Comparison of ENCODE assay signal across 7 mouse cellular contexts in genomic region chr10:127677591-127678336, GRCm38 (mm10). TPM values are rescaled to one million over a fixed set of nuclear protein-coding genes. Genes with fewer than 3 reads are reported as not detected.
DNase-seq lines count a peak whose midpoint lies in the region; ATAC-seq and TF ChIP-seq lines count a peak whose summit lies in the region.

No protein-coding gene starts in this region.

- peak; percentile 50 to 99 for TF ChIP-seq CTCF in CH12.LX (conservative IDR thresholded peaks at IDR 0.05 in 1 of 2, IDR thresholded peaks at IDR 0.05 in 1 of 2; ENCODE audit: low read depth in 2 of 2, low read length in 2 of 2)
- TF ChIP-seq CTCF in heart, postnatal 0 days (IDR thresholded peaks at IDR 0.05; ENCODE audit: low read depth) = peak; percentile 91

- no peaks in the 10 kb centered on the region for H3K27me3 ChIP-seq in CH12.LX (replicated peaks)
- H3K27me3 ChIP-seq in embryonic facial prominence, embryonic 12.5 days = no peaks in the 10 kb centered on the region
- H3K27me3 ChIP-seq in heart, postnatal 0 days (ENCODE audit: control insufficient read depth, insufficient read depth, low read length) = no peaks in the 10 kb centered on the region

- TF ChIP-seq POLR2A in CH12.LX (IDR thresholded peaks at IDR 0.05; ENCODE audit: low read depth, low read length) = no peak

- dilution Hi-C loops in CH12.LX (cut with MboI; ENCODE audit: extremely low pct_ligation_motif_present, extremely low pct_unique_long_range_greater_than_20kb, low sequenced_read_pairs) = no loop called here

- H3K4me3 ChIP-seq in CH12.LX (replicated peaks in 1 of 3; ENCODE audit: low read depth in 2 of 3, low read length in 2 of 3, poor library complexity in 1 of 3) = peak overlapping the region; percentile 67 to 83 (median 80)
- H3K4me3 ChIP-seq in embryonic facial prominence, embryonic 12.5 days = peak overlapping the region; percentile 76
- H3K4me3 ChIP-seq in heart, postnatal 0 days (ENCODE audit: low read depth, low read length) = peak overlapping the region; percentile 82

- H3K4me1 ChIP-seq in CH12.LX (ENCODE audit: control insufficient read depth in 1 of 2, insufficient read depth in 2 of 2) = peaks cover 4 to 27% of the 10 kb centered on the region in 2 experiments; a peak in 2 of 4 replicates
- H3K4me1 ChIP-seq in embryonic facial prominence, embryonic 12.5 days = peaks cover 7% of the 10 kb centered on the region; the same call in 1 of the 2 replicates
- peaks cover 10% of the 10 kb centered on the region; the same call in 1 of the 2 replicates for H3K4me1 ChIP-seq in heart, postnatal 0 days (ENCODE audit: control insufficient read depth, insufficient read depth)

- in situ Hi-C loops in CH12.LX (cut with MboI; ENCODE audit: low pct_ligation_motif_present, low pct_unique_long_range_greater_than_20kb, low sequenced_read_pairs) = loop anchor here (10.0 kb wide), 1 partner anchor 57 kb away; the partner anchor contains the start of gene Zbtb39

- ATAC-seq in embryonic facial prominence, embryonic 12.5 days (ENCODE audit: insufficient number of reproducible peaks, insufficient read depth, low FRiP score, low TSS enrichment) = no peak
- ATAC-seq in heart, postnatal 0 days (ENCODE audit: insufficient read depth, low read depth) = no peak

- no peaks in the 10 kb centered on the region for H3K9me3 ChIP-seq in CH12.LX (replicated peaks; ENCODE audit: low read length)
- H3K9me3 ChIP-seq in embryonic facial prominence, embryonic 12.5 days = no peaks in the 10 kb centered on the region
- H3K9me3 ChIP-seq in heart, postnatal 0 days (replicated peaks; ENCODE audit: control insufficient read depth, low read length) = no peaks in the 10 kb centered on the region

- peaks cover 0 to 16% of the 10 kb centered on the region in 2 experiments for H3K36me3 ChIP-seq in CH12.LX (replicated peaks in 1 of 2; ENCODE audit: control insufficient read depth in 1 of 2, insufficient read depth in 1 of 2, low read length in 1 of 2)
- H3K36me3 ChIP-seq in embryonic facial prominence, embryonic 12.5 days = no peaks in the 10 kb centered on the region
- no peaks in the 10 kb centered on the region for H3K36me3 ChIP-seq in heart, postnatal 0 days (replicated peaks; ENCODE audit: control insufficient read depth, insufficient read depth, low read length)

- H3K27ac ChIP-seq in CH12.LX (ENCODE audit: insufficient read depth, low read depth) = no peak overlapping the region
- peak overlapping the region; percentile 83 for H3K27ac ChIP-seq in embryonic facial prominence, embryonic 12.5 days
- H3K27ac ChIP-seq in heart, postnatal 0 days (ENCODE audit: low read depth) = peak overlapping the region; percentile 62; the same call in 1 of the 2 replicates

- H3K79me2 ChIP-seq in CH12.LX (replicated peaks; ENCODE audit: control insufficient read depth, extremely low read depth, insufficient read depth, poor library complexity, severe bottlenecking) = peaks cover 7% of the 10 kb centered on the region

- DNase-seq in CH12.LX (ENCODE audit: extremely low read depth) (peak; percentile 79), ZHBTc4 (ENCODE audit: low read depth, low spot score) (peak; percentile 88)
- peak; percentile 92 for DNase-seq in heart, postnatal 0 days (ENCODE audit: low spot score)
- DNase-seq in kidney, postnatal 4 days = peak; percentile 78 to 85
- peak; percentile 81 for DNase-seq in lung, postnatal 25 days (ENCODE audit: low spot score)
- peak; percentile 52 for DNase-seq in right cerebral cortex, postnatal 4 days

- H3K4me2 ChIP-seq in CH12.LX (ENCODE audit: insufficient read depth, low read depth, poor library complexity, severe bottlenecking) = peak overlapping the region; percentile 96
- H3K4me2 ChIP-seq in embryonic facial prominence, embryonic 12.5 days (replicated peaks) = peak overlapping the region; percentile 92
- peak overlapping the region; percentile 98 for H3K4me2 ChIP-seq in heart, postnatal 0 days (ENCODE audit: low read depth, low read length)

- 8% methylated on average over 14 of the region's 14 CpGs for WGBS in embryonic facial prominence, embryonic 12.5 days
- WGBS in heart, postnatal 0 days = 6% methylated on average over 14 of the region's 14 CpGs

- H3K9ac ChIP-seq in CH12.LX (ENCODE audit: insufficient read depth, low read depth) = peak overlapping the region; percentile 53
- peak overlapping the region; percentile 81 for H3K9ac ChIP-seq in embryonic facial prominence, embryonic 12.5 days
- H3K9ac ChIP-seq in heart, postnatal 0 days (replicated peaks; ENCODE audit: low read depth, low read length) = peak overlapping the region; percentile 69

- TF ChIP-seq RAD21 in CH12.LX (IDR thresholded peaks at IDR 0.05; ENCODE audit: low read depth, low read length) = peak; percentile 79

- TF ChIP-seq EP300 in CH12.LX (IDR thresholded peaks at IDR 0.05; ENCODE audit: low read length) = no peak
- TF ChIP-seq EP300 in heart, postnatal 0 days (IDR thresholded peaks at IDR 0.05; ENCODE audit: low read depth) = no peak

TF ChIP-seq in CH12.LX, 34 proteins besides CTCF, POLR2A, EP300 and RAD21 (continues in another document):
- TF ChIP-seq NRF1 (IDR thresholded peaks at IDR 0.05; ENCODE audit: low read depth, low read length) (no peak), IRF4 (IDR thresholded peaks at IDR 0.05; ENCODE audit: low read depth, low read length) (no peak; the same call in 1 of the 2 replicates), ZC3H11A (IDR thresholded peaks at IDR 0.05; ENCODE audit: low read depth, low read length) (peak; percentile 30; the same call in 1 of the 2 replicates), NELFE (IDR thresholded peaks at IDR 0.05; ENCODE audit: low read depth, low read length) (peak; percentile 60; the same call in 1 of the 2 replicates), ZMIZ1 (IDR thresholded peaks at IDR 0.05; ENCODE audit: low read depth, low read length) (no peak), TBP (conservative IDR thresholded peaks at IDR 0.05; ENCODE audit: low read depth, low read length) (no peak), MEF2A (IDR thresholded peaks at IDR 0.05; ENCODE audit: borderline replicate concordance, low read depth, low read length) (0 out of 2 replicates have a peak, but pooled peaks have one; percentile 19), ZNF384 (IDR thresholded peaks at IDR 0.05; ENCODE audit: low read depth, low read length) (0 out of 2 replicates have a peak, but pooled peaks have one; percentile 8), RCOR1 (conservative IDR thresholded peaks at IDR 0.05; ENCODE audit: low read depth, low read length) (no peak), TCF12 (IDR thresholded peaks at IDR 0.05; ENCODE audit: low read depth, low read length) (no peak), USF2 (conservative IDR thresholded peaks at IDR 0.05; ENCODE audit: low read depth, low read length) (no peak), USF1 (IDR thresholded peaks at IDR 0.05; ENCODE audit: low read depth, low read length) (no peak), BHLHE40 (IDR thresholded peaks at IDR 0.05; ENCODE audit: low read depth, low read length) (peak; percentile 49; the same call in 1 of the 2 replicates), MAZ (IDR thresholded peaks at IDR 0.05; ENCODE audit: low read depth, low read length) (peak; percentile 45; the same call in 1 of the 2 replicates), POLR2AphosphoS2 (IDR thresholded peaks at IDR 0.05; ENCODE audit: low read depth, low read length) (no peak), KAT2A (IDR thresholded peaks at IDR 0.05; ENCODE audit: insufficient replicate concordance, low read length) (no peak), JUN (IDR thresholded peaks at IDR 0.05; ENCODE audit: insufficient read depth, low read depth, low read length) (no peak), MYC (IDR thresholded peaks at IDR 0.05; ENCODE audit: low read depth, low read length) (peak; percentile 87)

RNA-seq across cellular contexts. Expression of gene Nab2, which starts 9.4 kb away (rescaled TPM):
- 10.0 and 13.9 TPM in 2 replicates for total RNA-seq in CH12.LX (2012; rRNA removed)
- total RNA-seq in CH12.LX (2014; rRNA removed) = 5.9 and 8.1 TPM in 2 replicates
- 9.2 and 10.8 TPM in 2 replicates for polyA plus RNA-seq in CH12.LX (2012; ENCODE audit: insufficient read length, low read depth)
- polyA plus RNA-seq in embryonic facial prominence, embryonic 12.5 days (2016; fragmentation: Nextera tagmentation; extraction: Ambion mirVana) = 18.8 and 19.5 TPM in 2 replicates
- 15.3 and 17.0 TPM in 2 replicates for total RNA-seq in heart, postnatal 0 days (2014; rRNA removed; ENCODE audit: low replicate concordance)
- 4.0 and 5.3 TPM in 2 replicates for polyA plus RNA-seq in heart, postnatal 0 days (2015; fragmentation: Nextera tagmentation; extraction: Ambion mirVana)

RNA-seq across cellular contexts. Expression of gene Nemp1, which starts 11.1 kb away (rescaled TPM):
- total RNA-seq in CH12.LX (2012; rRNA removed) = 12.5 and 13.2 TPM in 2 replicates
- 17.4 and 18.3 TPM in 2 replicates for total RNA-seq in CH12.LX (2014; rRNA removed)
- polyA plus RNA-seq in CH12.LX (2012; ENCODE audit: insufficient read length, low read depth) = 7.5 and 8.3 TPM in 2 replicates
- 9.0 and 11.9 TPM in 2 replicates for polyA plus RNA-seq in embryonic facial prominence, embryonic 12.5 days (2016; fragmentation: Nextera tagmentation; extraction: Ambion mirVana)
- 10.0 and 16.0 TPM in 2 replicates for total RNA-seq in heart, postnatal 0 days (2014; rRNA removed; ENCODE audit: low replicate concordance)
- 4.2 and 4.5 TPM in 2 replicates for polyA plus RNA-seq in heart, postnatal 0 days (2015; fragmentation: Nextera tagmentation; extraction: Ambion mirVana)

RNA-seq across cellular contexts. Expression of gene Myo1a, which starts 27.2 kb away (rescaled TPM):
- total RNA-seq in CH12.LX (2012; rRNA removed) (1.8 and 2.3 TPM in 2 replicates), CH12.LX (2014; rRNA removed) (0.08 and 0.24 TPM in 2 replicates)
- 0.36 and 0.45 TPM in 2 replicates for polyA plus RNA-seq in CH12.LX (2012; ENCODE audit: insufficient read length, low read depth)
- polyA plus RNA-seq in embryonic facial prominence, embryonic 12.5 days (2016; fragmentation: Nextera tagmentation; extraction: Ambion mirVana) = 0.20 and 0.58 TPM in 2 replicates
- not detected in 2 replicates for total RNA-seq in heart, postnatal 0 days (2014; rRNA removed; ENCODE audit: low replicate concordance)
- 0.04 and 0.05 TPM in 2 replicates for polyA plus RNA-seq in heart, postnatal 0 days (2015; fragmentation: Nextera tagmentation; extraction: Ambion mirVana)

RNA-seq across cellular contexts. Expression of gene Stat6, which starts 35.0 kb away (rescaled TPM):
- total RNA-seq in CH12.LX (2012; rRNA removed) (58.7 and 76.6 TPM in 2 replicates), CH12.LX (2014; rRNA removed) (64.0 and 71.5 TPM in 2 replicates)
- 62.9 and 72.1 TPM in 2 replicates for polyA plus RNA-seq in CH12.LX (2012; ENCODE audit: insufficient read length, low read depth)
- polyA plus RNA-seq in embryonic facial prominence, embryonic 12.5 days (2016; fragmentation: Nextera tagmentation; extraction: Ambion mirVana) = 13.0 and 13.3 TPM in 2 replicates
- total RNA-seq in heart, postnatal 0 days (2014; rRNA removed; ENCODE audit: low replicate concordance) = 38.1 and 42.3 TPM in 2 replicates
- 24.0 and 24.6 TPM in 2 replicates for polyA plus RNA-seq in heart, postnatal 0 days (2015; fragmentation: Nextera tagmentation; extraction: Ambion mirVana)

RNA-seq across cellular contexts. Expression of gene Tac2, which starts 46.5 kb away (rescaled TPM):
- not detected in 2 replicates for total RNA-seq in CH12.LX (2012; rRNA removed)
- total RNA-seq in CH12.LX (2014; rRNA removed) = not detected in 2 replicates
- not detected in 2 replicates for polyA plus RNA-seq in CH12.LX (2012; ENCODE audit: insufficient read length, low read depth)
- polyA plus RNA-seq in embryonic facial prominence, embryonic 12.5 days (2016; fragmentation: Nextera tagmentation; extraction: Ambion mirVana) = 1.2 and 2.1 TPM in 2 replicates
- not detected in 2 replicates for total RNA-seq in heart, postnatal 0 days (2014; rRNA removed; ENCODE audit: low replicate concordance)
- polyA plus RNA-seq in heart, postnatal 0 days (2015; fragmentation: Nextera tagmentation; extraction: Ambion mirVana) = 0.23 and 0.25 TPM in 2 replicates
